Mouse (Mus musculus) heart, embryonic 12.5 days (tissue): ENCODE results near the gene Adamtsl3. TPM values are rescaled to one million over a fixed set of nuclear protein-coding genes. Genes with fewer than 3 reads are reported as not detected.

ENCODE experiments used
- ATAC-seq: fragments of 200-750 bp; cut with Nextera tagmentation; 2 replicates; pipeline ENCODE4 v1.8.0; 2017; ENCODE audit warnings: moderate TSS enrichment, moderate library complexity; ENCODE audit not compliant: insufficient number of reproducible peaks, low FRiP score
- H3K27ac ChIP-seq: fragments of 300-500 bp; sonication (generic); 2 replicates; pipeline ENCODE4 v1.5.1; 2016; ENCODE audit warnings: mild to moderate bottlenecking, moderate library complexity; ENCODE audit not compliant: poor library complexity, severe bottlenecking
- H3K27me3 ChIP-seq: fragments of 300-500 bp; sonication (generic); replicated peaks from 2 replicates; pipeline ENCODE4 v1.6.1; 2016; ENCODE audit warnings: mild to moderate bottlenecking, moderate library complexity
- H3K36me3 ChIP-seq: fragments of 300-500 bp; sonication (generic); 2 replicates; pipeline ENCODE4 v1.6.1; 2016; ENCODE audit warnings: mild to moderate bottlenecking, moderate library complexity
- H3K4me1 ChIP-seq: fragments of 300-500 bp; sonication (generic); replicated peaks from 2 replicates; pipeline ENCODE4 v1.6.1; 2016; ENCODE audit warnings: mild to moderate bottlenecking
- H3K4me2 ChIP-seq: fragments of 300-500 bp; sonication (generic); 2 replicates; pipeline ENCODE4 v1.6.1; 2016; ENCODE audit warnings: mild to moderate bottlenecking, moderate library complexity
- H3K4me3 ChIP-seq: fragments of 300-500 bp; sonication (generic); 2 replicates; pipeline ENCODE4 v1.5.1; 2016; ENCODE audit warnings: mild to moderate bottlenecking
- H3K9ac ChIP-seq: fragments of 300-500 bp; sonication (generic); 2 replicates; pipeline ENCODE4 v1.6.1; 2016; ENCODE audit warnings: mild to moderate bottlenecking, moderate library complexity
- H3K9me3 ChIP-seq: fragments of 300-500 bp; sonication (generic); replicated peaks from 2 replicates; pipeline ENCODE4 v1.6.1; 2016; ENCODE audit warnings: mild to moderate bottlenecking, moderate library complexity
- WGBS: fragments of 180-500 bp; shearing (Covaris S2); methylation state at CpG from one replicate; pipeline ENCODE4 v1.1.7; 2016; 5-methylcytosine and 5-hydroxymethylcytosine counted together
- polyA plus RNA-seq: library from polyadenylated mRNA; unstranded; fragments of >200 nt; fragmentation: Nextera tagmentation; extraction: Ambion mirVana; gene quantifications from 2 replicates; pipeline ENCODE4 v1.2.1, GENCODE M21; 2016

The Adamtsl3 gene
- polyA plus RNA-seq, 1 experiment from 2014 or later: 0.57 TPM

DNA sequence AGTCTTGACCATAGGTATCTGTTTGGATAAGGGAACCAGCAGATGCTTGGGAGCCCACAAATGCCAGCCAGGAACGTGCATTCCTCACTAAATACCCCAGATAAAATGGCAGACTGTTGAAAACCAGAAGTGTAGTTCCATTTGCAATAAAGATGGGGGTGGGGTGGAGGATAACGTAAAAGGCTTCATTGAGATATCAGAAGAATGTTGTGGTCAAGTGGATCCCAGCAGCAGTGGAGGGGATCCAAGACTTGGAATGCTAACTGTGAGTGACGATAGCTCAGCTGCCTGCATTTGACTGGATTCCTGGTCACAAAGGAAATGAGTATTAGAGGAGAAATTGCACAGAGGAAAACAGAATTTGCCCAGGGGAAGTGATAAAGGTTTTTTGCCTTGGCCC, 87.1 kb downstream of the Adamtsl3 start:
- peaks cover 32% of the 10 kb centered on the region for H3K4me1 ChIP-seq
- H3K4me3 ChIP-seq: no peak overlapping the region
- H3K4me2 ChIP-seq: no peak overlapping the region
- peak overlapping the region; percentile 85 for H3K27ac ChIP-seq
- H3K36me3 ChIP-seq: no peaks in the 10 kb centered on the region
- H3K27me3 ChIP-seq: no peaks in the 10 kb centered on the region
- peak; percentile 74 for ATAC-seq
- no peak overlapping the region for H3K9ac ChIP-seq
- no peaks in the 10 kb centered on the region for H3K9me3 ChIP-seq
- WGBS: 12% methylated on average over 3 of the region's 3 CpGs

DNA sequence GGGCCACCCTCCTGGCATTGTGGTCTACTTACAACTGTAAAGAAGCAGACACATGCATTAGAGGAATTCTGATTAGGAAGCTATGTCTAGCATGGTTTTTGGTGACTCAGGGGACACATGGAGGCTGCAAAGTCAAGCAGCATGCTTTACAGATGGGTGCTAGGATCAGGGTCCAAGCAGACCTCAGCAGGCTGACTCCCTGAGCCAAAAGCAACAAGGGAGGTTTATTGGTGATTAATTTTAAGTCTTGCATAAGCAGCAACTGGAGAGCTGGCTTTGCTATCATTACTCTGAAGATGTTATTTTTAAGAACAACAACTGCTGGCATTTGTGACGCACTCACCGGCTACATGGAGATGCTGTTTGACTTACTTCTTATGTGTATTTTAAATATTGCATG, 88.1 kb downstream of the Adamtsl3 start:
- no peak overlapping the region for H3K4me2 ChIP-seq
- peak overlapping the region; percentile 85 for H3K27ac ChIP-seq
- no peak overlapping the region for H3K4me3 ChIP-seq
- ATAC-seq: no peak
- H3K36me3 ChIP-seq: no peaks in the 10 kb centered on the region
- no peaks in the 10 kb centered on the region for H3K9me3 ChIP-seq
- 79% methylated on average over 2 of the region's 2 CpGs for WGBS
- H3K9ac ChIP-seq: no peak overlapping the region
- no peaks in the 10 kb centered on the region for H3K27me3 ChIP-seq
- peaks cover 32% of the 10 kb centered on the region for H3K4me1 ChIP-seq

DNA sequence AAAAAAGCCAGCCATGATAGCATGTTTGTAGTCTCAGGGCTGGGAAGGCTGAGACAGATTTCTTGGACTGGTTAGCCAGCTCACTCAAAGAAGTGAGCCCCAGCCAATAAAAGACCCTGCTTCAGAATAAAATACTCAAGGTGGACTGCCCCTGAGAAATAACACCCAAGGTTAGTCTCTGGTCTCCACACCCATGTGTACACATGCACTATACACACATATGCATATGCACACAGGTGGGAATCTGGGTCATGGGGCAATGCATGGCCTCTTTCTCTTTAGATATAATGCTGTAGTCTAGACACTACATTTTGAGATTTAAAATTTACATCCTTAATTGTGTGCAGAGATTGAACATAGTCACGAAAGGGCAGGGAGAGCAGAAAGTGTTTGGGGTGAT, 88.8 kb downstream of the Adamtsl3 start:
- Histone ChIP-seq H3K4me3 (no peak overlapping the region), H3K36me3 (no peaks in the 10 kb centered on the region), H3K27me3 (no peaks in the 10 kb centered on the region), H3K4me2 (no peak overlapping the region), H3K9ac (no peak overlapping the region), H3K9me3 (no peaks in the 10 kb centered on the region), H3K4me1 (peaks cover 32% of the 10 kb centered on the region), H3K27ac (no peak overlapping the region)
- WGBS: 90% methylated on average over 1 of the region's 1 CpGs
- ATAC-seq: no peak

DNA sequence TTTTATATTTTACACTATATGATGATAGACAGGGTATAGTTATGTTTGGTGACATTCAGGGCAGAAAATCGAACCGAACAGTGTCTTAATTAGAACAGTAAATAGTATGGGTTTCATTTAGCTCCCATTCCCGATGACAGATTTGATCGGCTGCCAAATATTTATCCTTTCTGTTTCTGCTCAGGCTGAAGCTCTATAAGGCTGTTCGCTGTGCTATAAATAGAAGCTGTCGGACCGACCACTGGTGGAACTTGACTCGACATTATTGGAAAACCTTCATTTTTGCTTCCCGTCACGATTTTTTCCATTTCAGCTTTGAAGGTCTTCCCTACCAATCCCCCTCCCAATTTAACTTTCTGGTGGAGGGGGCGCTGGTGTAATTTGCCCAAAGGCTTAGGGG, 89.9 kb downstream of the Adamtsl3 start:
- peaks cover 32% of the 10 kb centered on the region for H3K4me1 ChIP-seq
- H3K9ac ChIP-seq: no peak overlapping the region

DNA sequence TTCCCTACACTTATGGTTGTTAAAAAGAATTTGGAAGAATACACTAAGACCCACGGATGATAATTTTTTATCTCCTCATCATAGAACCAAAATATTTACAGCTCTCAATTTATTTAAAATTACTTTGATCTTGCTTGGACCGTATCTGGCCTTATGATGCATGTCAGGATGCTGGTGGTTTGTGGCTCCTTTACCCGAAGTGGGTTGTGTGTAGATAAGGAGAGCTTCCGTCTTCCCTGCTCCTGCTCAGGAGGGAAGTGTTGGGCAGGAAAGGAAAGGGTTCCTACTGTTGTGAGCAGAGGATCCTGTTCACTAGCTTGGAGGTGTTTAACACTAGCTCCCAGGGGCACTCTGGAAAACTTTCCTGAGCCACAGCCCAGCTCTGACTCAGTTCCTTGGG, 94.0 kb downstream of the Adamtsl3 start:
- no peak overlapping the region for H3K4me3 ChIP-seq

More for the DNA sequence above, 89.9 kb downstream of the Adamtsl3 start:
- 33% methylated on average over 11 of the region's 11 CpGs for WGBS
- H3K4me2 ChIP-seq: peak overlapping the region; percentile 54
- 0 out of 2 replicates have a peak overlapping the region, but pooled peaks have one; percentile 18 for H3K27ac ChIP-seq
- 0 out of 2 replicates have a peak overlapping the region, but pooled peaks have one; percentile 15 for H3K4me3 ChIP-seq
- ATAC-seq: no peak
- H3K27me3 ChIP-seq: no peaks in the 10 kb centered on the region
- H3K36me3 ChIP-seq: no peaks in the 10 kb centered on the region
- no peaks in the 10 kb centered on the region for H3K9me3 ChIP-seq

DNA sequence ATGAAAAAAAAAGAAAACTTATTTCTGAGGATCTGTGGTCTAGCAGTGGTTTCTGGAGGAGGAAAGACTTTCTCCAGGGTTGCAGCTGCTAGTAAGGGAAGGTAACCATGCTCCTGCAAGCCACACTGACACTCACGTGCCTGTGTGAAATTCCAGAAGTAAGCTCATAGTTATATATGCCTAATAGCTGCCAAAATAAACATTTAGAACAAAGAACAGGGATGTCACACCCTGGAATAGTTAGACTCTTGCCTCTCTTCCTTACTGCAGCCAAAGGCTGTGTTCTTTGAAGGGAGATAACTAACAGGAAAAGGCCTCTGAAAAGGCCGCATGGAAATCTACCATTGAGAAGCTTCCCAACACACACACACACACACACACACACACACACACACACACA, 96.1 kb downstream of the Adamtsl3 start:
- Histone ChIP-seq H3K4me1 (no peaks in the 10 kb centered on the region), H3K4me2 (no peak overlapping the region), H3K4me3 (no peak overlapping the region), H3K27me3 (no peaks in the 10 kb centered on the region), H3K36me3 (no peaks in the 10 kb centered on the region), H3K9ac (no peak overlapping the region), H3K9me3 (no peaks in the 10 kb centered on the region), H3K27ac (no peak overlapping the region; the same call in 1 of the 2 replicates)
- ATAC-seq: peak; percentile 75
- 34% methylated on average over 2 of the region's 2 CpGs for WGBS

More for the DNA sequence above, 94.0 kb downstream of the Adamtsl3 start:
- Histone ChIP-seq H3K9me3 (no peaks in the 10 kb centered on the region), H3K4me2 (no peak overlapping the region), H3K27me3 (no peaks in the 10 kb centered on the region), H3K4me1 (peaks cover 7% of the 10 kb centered on the region), H3K27ac (no peak overlapping the region), H3K9ac (no peak overlapping the region), H3K36me3 (no peaks in the 10 kb centered on the region)
- no peak for ATAC-seq
- 46% methylated on average over 4 of the region's 4 CpGs for WGBS

DNA sequence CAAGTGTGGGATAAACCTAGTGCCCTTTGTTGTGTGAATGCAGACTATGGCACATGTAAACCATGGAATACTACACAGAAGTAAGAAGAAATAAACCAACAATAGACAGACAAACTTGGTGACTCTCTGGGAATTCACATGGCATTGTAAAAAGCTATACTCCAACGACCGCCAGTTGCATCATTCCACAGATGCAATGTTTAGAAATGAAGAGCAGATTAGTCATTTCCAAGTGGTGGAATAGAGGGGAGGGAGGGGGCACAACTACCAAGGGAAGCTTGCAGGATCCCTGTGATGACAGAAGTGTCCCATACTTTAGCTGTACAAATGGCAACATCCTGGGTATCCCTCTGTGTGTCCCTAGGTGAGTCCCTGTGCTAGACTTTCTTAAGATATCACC, 97.7 kb downstream of the Adamtsl3 start:
- Histone ChIP-seq H3K4me3 (no peak overlapping the region), H3K9me3 (no peaks in the 10 kb centered on the region), H3K36me3 (no peaks in the 10 kb centered on the region), H3K9ac (no peak overlapping the region), H3K27me3 (no peaks in the 10 kb centered on the region), H3K27ac (no peak overlapping the region), H3K4me1 (no peaks in the 10 kb centered on the region), H3K4me2 (no peak overlapping the region)
- 94% methylated on average over 2 of the region's 2 CpGs for WGBS
- ATAC-seq: no peak

DNA sequence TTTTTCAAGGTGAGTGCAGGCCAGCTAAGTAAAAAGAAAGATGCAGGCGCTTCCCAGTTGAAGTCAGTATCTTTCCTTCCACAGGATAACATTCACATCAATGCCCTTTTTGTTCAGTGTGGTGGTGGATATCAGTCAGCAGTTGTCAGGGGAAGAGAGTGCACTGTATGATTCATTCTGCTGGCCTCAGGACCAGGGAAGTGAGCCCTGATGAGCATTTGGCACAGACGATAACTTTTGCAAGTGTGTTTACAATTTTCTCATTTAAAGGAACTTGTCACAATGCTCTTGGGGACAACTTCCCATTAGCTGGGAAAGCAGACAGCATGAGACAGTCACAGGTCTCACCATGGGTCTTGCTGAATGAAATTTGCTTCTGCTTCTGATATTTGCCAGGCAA, 122.9 kb downstream of the Adamtsl3 start:
- 26% methylated on average over 2 of the region's 2 CpGs for WGBS
- no peaks in the 10 kb centered on the region for H3K27me3 ChIP-seq
- no peak overlapping the region; the same call in 1 of the 2 replicates for H3K27ac ChIP-seq
- H3K9me3 ChIP-seq: no peaks in the 10 kb centered on the region
- no peak overlapping the region for H3K9ac ChIP-seq
- no peak overlapping the region for H3K4me3 ChIP-seq
- no peaks in the 10 kb centered on the region for H3K36me3 ChIP-seq
- H3K4me2 ChIP-seq: no peak overlapping the region
- peaks cover 12% of the 10 kb centered on the region for H3K4me1 ChIP-seq
- ATAC-seq: no peak

DNA sequence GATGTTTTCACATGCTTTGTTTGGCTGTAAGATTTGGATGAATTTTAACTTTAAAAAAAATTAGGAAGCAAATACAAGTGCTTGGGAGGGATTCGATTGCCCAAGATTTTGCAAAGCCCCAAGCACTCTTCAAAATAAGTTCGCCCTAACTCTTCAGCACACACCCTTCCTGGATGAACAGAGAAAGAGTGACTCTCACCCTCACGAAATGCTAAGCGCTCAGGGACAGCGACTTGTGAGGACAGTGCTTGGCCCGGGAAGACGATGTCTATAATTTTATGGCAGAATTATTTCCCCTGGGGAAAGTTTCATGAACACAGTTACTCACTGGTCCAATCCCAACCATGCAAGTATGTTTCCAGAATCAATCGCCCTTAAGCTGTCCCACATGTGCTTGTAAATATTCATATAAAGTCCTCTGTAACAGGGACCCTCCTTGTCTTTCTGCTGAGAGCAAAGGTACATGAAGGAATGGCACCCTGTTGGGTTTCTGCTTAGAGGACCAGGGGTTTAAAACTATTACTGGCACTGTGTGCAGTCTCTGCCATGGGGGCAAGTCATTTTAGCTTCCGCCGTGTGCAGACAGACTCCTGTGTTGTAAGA, 127.5 kb downstream of the Adamtsl3 start:
- H3K9me3 ChIP-seq: no peaks in the 10 kb centered on the region
- H3K27ac ChIP-seq: no peak overlapping the region
- no peak overlapping the region for H3K9ac ChIP-seq
- H3K4me1 ChIP-seq: peaks cover 8% of the 10 kb centered on the region
- H3K4me2 ChIP-seq: no peak overlapping the region
- no peak for ATAC-seq
- no peak overlapping the region for H3K4me3 ChIP-seq
- H3K36me3 ChIP-seq: no peaks in the 10 kb centered on the region
- 88% methylated on average over 10 of the region's 10 CpGs for WGBS
- H3K27me3 ChIP-seq: no peaks in the 10 kb centered on the region

DNA sequence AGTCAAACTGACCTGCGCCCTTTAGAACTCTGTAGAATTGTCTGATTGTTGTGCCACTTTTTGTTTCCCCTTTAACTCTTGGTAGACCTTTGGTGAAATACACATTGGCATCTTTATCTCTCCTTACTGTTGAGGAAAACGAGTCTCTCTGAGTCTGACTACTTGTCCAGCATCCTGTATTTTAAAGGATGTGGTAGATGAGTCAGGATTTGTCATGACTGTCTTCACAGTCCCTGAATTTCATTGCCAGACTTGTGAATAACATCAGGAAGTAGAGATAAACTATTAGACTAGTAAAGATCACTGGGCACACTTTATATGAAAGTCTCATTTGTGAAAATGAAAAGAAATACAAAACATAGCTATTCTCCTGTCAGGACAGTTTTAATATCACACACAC, 128.9 kb downstream of the Adamtsl3 start:
- H3K27me3 ChIP-seq: no peaks in the 10 kb centered on the region
- ATAC-seq: no peak
- H3K9ac ChIP-seq: no peak overlapping the region
- H3K4me2 ChIP-seq: no peak overlapping the region
- 51% methylated on average over 2 of the region's 2 CpGs for WGBS
- no peaks in the 10 kb centered on the region for H3K4me1 ChIP-seq
- no peaks in the 10 kb centered on the region for H3K9me3 ChIP-seq
- no peak overlapping the region for H3K27ac ChIP-seq
- no peak overlapping the region for H3K4me3 ChIP-seq
- no peaks in the 10 kb centered on the region for H3K36me3 ChIP-seq

DNA sequence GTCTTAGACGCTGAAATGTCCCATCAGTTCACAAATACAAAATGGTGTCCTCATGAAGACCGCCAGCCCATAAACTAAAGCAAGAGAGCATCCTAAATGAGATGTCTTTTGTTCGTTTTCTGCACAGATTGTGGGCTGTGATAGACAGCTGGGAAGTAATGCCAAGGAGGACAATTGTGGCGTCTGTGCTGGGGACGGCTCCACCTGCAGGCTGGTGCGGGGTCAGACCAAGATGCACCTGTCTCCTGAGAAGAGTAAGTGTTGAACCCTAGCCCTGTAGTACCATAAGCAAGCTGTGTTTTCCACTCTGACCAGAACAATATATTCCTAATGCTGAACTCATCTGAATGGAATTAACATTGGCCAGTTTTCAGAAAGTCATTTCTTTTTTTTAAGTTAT, 129.9 kb downstream of the Adamtsl3 start:
- H3K4me1 ChIP-seq: no peaks in the 10 kb centered on the region
- no peaks in the 10 kb centered on the region for H3K27me3 ChIP-seq
- no peak for ATAC-seq
- H3K9ac ChIP-seq: no peak overlapping the region
- WGBS: 69% methylated on average over 6 of the region's 6 CpGs
- H3K36me3 ChIP-seq: no peaks in the 10 kb centered on the region
- no peaks in the 10 kb centered on the region for H3K9me3 ChIP-seq
- H3K27ac ChIP-seq: no peak overlapping the region
- H3K4me3 ChIP-seq: no peak overlapping the region
- no peak overlapping the region for H3K4me2 ChIP-seq
